ENCODE assay signal across 11 mouse cellular contexts in genomic region chr19:56391307-56392046, GRCm38 (mm10). TPM values are rescaled to one million over a fixed set of nuclear protein-coding genes. Genes with fewer than 3 reads are reported as not detected.
DNase-seq lines count a peak whose midpoint lies in the region; ATAC-seq lines count a peak whose summit lies in the region.
"Had no signal": no experiment of that assay in that cellular context is flagged by ENCODE, and none has a peak within 500 bp of the region (broad histone marks: within the 10 kb centered on the region; RNA-seq: fewer than 3 reads in every experiment).

No protein-coding gene starts in this region.

- WGBS in kidney, embryonic 14.5 days: 78% methylated on average over 6 of the region's 6 CpGs
- 69% methylated on average over 6 of the region's 6 CpGs for WGBS in lung, embryonic 15.5 days
- 69% methylated on average over 6 of the region's 6 CpGs for WGBS in stomach, embryonic 14.5 days

- no peak overlapping the region for H3K4me3 ChIP-seq in kidney, embryonic 14.5 days (ENCODE audit: low read length)
- no peak overlapping the region for H3K4me3 ChIP-seq in lung, embryonic 15.5 days
- no peak overlapping the region for H3K4me3 ChIP-seq in stomach, embryonic 14.5 days (ENCODE audit: low read depth, low read length)

- no peak overlapping the region for H3K9ac ChIP-seq in kidney, embryonic 14.5 days (ENCODE audit: low read depth, low read length)
- H3K9ac ChIP-seq in lung, embryonic 15.5 days: no peak overlapping the region
- H3K9ac ChIP-seq in stomach, embryonic 14.5 days (replicated peaks; ENCODE audit: low read depth, low read length): no peak overlapping the region

- H3K4me1 ChIP-seq in kidney, embryonic 14.5 days (ENCODE audit: control insufficient read depth, insufficient read depth, low read length): peaks cover 4% of the 10 kb centered on the region; the same call in 1 of the 2 replicates
- peaks cover 8% of the 10 kb centered on the region; the same call in 1 of the 2 replicates for H3K4me1 ChIP-seq in lung, embryonic 15.5 days
- H3K4me1 ChIP-seq in stomach, embryonic 14.5 days (ENCODE audit: control insufficient read depth, insufficient read depth, low read length): no peaks in the 10 kb centered on the region

- H3K9me3 ChIP-seq in kidney, embryonic 14.5 days (ENCODE audit: control insufficient read depth, low read length): no peaks in the 10 kb centered on the region
- H3K9me3 ChIP-seq in lung, embryonic 15.5 days: no peaks in the 10 kb centered on the region
- H3K9me3 ChIP-seq in stomach, embryonic 14.5 days (ENCODE audit: control insufficient read depth, low read depth, low read length): no peaks in the 10 kb centered on the region

- 0 out of 2 replicates have a peak, but pooled peaks have one; percentile 28 for ATAC-seq in kidney, embryonic 14.5 days (ENCODE audit: low FRiP score, low TSS enrichment)
- ATAC-seq in lung, embryonic 15.5 days (ENCODE audit: borderline replicate concordance, extremely low read depth, low FRiP score, low TSS enrichment): peak; percentile 33; the same call in 1 of the 2 replicates
- peak; percentile 97 for ATAC-seq in stomach, embryonic 14.5 days (ENCODE audit: insufficient number of reproducible peaks, insufficient read depth, low FRiP score, low read depth)
- ATAC-seq: Patski had no signal

- no peaks in the 10 kb centered on the region for H3K36me3 ChIP-seq in kidney, embryonic 14.5 days (ENCODE audit: control insufficient read depth, insufficient read depth, low read length)
- H3K36me3 ChIP-seq in lung, embryonic 15.5 days: no peaks in the 10 kb centered on the region
- no peaks in the 10 kb centered on the region for H3K36me3 ChIP-seq in stomach, embryonic 14.5 days (ENCODE audit: control insufficient read depth, insufficient read depth, low read length)

- H3K27ac ChIP-seq in kidney, embryonic 14.5 days (ENCODE audit: low read depth, low read length): no peak overlapping the region
- no peak overlapping the region for H3K27ac ChIP-seq in lung, embryonic 15.5 days
- no peak overlapping the region for H3K27ac ChIP-seq in stomach, embryonic 14.5 days (ENCODE audit: low read length)

- DNase-seq in kidney, postnatal 10 days: no peak
- peak; percentile 91 for DNase-seq in c-Kit-positive CD71-positive TER-119-positive erythroid progenitor cells, embryonic 14.5 days (ENCODE audit: low spot score)
- no peak for DNase-seq in frontal cortex, postnatal 14 days (ENCODE audit: low spot score in 2 of 2)
- DNase-seq in frontal cortex, adult 2 months (ENCODE audit: extremely low spot score in 1 of 2, low spot score in 1 of 2): no peak
- DNase-seq in right cerebral cortex, adult 18-20 months: no peak
- DNase-seq: cerebellum, adult 8-10 months; gastrocnemius, postnatal 36 days had no signal

- H3K4me2 ChIP-seq in kidney, embryonic 14.5 days (replicated peaks; ENCODE audit: low read depth, low read length): no peak overlapping the region
- no peak overlapping the region for H3K4me2 ChIP-seq in lung, embryonic 15.5 days
- H3K4me2 ChIP-seq in stomach, embryonic 14.5 days (replicated peaks; ENCODE audit: low read depth, low read length): no peak overlapping the region

- peaks cover 5% of the 10 kb centered on the region; the same call in 1 of the 2 replicates for H3K27me3 ChIP-seq in kidney, embryonic 14.5 days (ENCODE audit: control insufficient read depth, insufficient read depth, low read length)
- H3K27me3 ChIP-seq in lung, embryonic 15.5 days: peaks cover 16% of the 10 kb centered on the region; the same call in 1 of the 2 replicates
- no peaks in the 10 kb centered on the region for H3K27me3 ChIP-seq in stomach, embryonic 14.5 days (ENCODE audit: control insufficient read depth, insufficient read depth, low read length)
- H3K27me3 ChIP-seq: Patski had no signal

RNA-seq across cellular contexts. Expression of gene Nrap, which starts 1.6 kb away (rescaled TPM):
- polyA plus RNA-seq in kidney, embryonic 14.5 days (2014; fragmentation: Nextera tagmentation; extraction: Ambion mirVana): 0.19 TPM in 1 of 2 replicates, not detected in the other
- 0.86 and 1.0 TPM in 2 replicates for polyA plus RNA-seq in lung, embryonic 15.5 days (2015; fragmentation: Nextera tagmentation; extraction: Ambion mirVana)
- 0.26 and 0.45 TPM in 2 replicates for polyA plus RNA-seq in stomach, embryonic 14.5 days (2014; fragmentation: Nextera tagmentation; extraction: Ambion mirVana)
- polyA plus RNA-seq in frontal cortex, adult 2 months (2012; rRNA removed): 0.46 and 0.58 TPM in 2 replicates

RNA-seq across cellular contexts. Expression of gene Casp7, which starts 5.5 kb away (rescaled TPM):
- polyA plus RNA-seq in kidney, embryonic 14.5 days (2014; fragmentation: Nextera tagmentation; extraction: Ambion mirVana): 24.3 and 28.3 TPM in 2 replicates
- 33.4 and 34.8 TPM in 2 replicates for polyA plus RNA-seq in lung, embryonic 15.5 days (2015; fragmentation: Nextera tagmentation; extraction: Ambion mirVana)
- 29.1 and 31.3 TPM in 2 replicates for polyA plus RNA-seq in stomach, embryonic 14.5 days (2014; fragmentation: Nextera tagmentation; extraction: Ambion mirVana)
- 5.1 and 5.3 TPM in 2 replicates for polyA plus RNA-seq in frontal cortex, adult 2 months (2012; rRNA removed)

Comparison
In these comparisons a context has a peak if more than half of its experiments do, and no peak if none do; other contexts are left out.
1. ATAC-seq: peak in every context shown above with its lines; median percentile 97 in stomach, embryonic 14.5 days; 33 in lung, embryonic 15.5 days; 28 in kidney, embryonic 14.5 days.